Mouse (Mus musculus) megakaryocyte, embryonic 14.5 days (primary cell): ENCODE data around the gene Atf6b.

Source experiments
- FLI1 ChIP-seq: IDR thresholded peaks from 2 replicates; pipeline ENCODE4 v1.6.1; 2012; ENCODE audit warnings: low read length, inconsistent platforms, mixed read lengths
- GATA1 ChIP-seq: IDR thresholded peaks from 3 replicates; pipeline ENCODE4 v1.6.1; 2012; ENCODE audit warnings: mixed read lengths, low read length, inconsistent platforms, borderline replicate concordance

GRCm38 (mm10) chr17:34655160-34655559 lies 8.2 kb downstream of the Atf6b start:
- TF ChIP-seq GATA1 (no peak), FLI1 (no peak)
